ENCODE assay signal across 13 mouse cellular contexts in the genomic region with DNA sequence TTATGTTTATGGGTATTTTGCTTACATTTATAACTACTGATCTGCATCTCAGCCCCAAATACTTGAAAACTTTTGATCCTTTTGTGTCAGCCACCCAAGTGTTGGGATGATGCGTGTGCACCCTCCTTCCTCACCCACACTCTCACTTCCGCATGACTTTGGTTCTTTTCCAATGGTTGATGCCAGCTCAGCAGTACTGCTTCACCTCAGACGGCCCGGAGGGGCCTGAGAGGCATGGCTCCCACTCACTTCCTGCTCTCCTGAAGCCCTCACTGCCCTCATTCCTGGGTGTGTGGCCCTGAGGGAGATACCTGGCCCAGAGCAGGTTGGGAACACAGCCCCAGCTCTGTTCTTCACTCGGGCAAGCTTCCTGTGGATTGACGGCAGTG.
"Had no signal": no experiment of that assay in that cellular context is flagged by ENCODE, and none has a peak within 500 bp of the region (broad histone marks: within the 10 kb centered on the region; RNA-seq: fewer than 3 reads in every experiment).

No protein-coding gene starts in this region.

- H3K4me2 ChIP-seq: limb, embryonic 12.5 days; liver, embryonic 13.5 days; lung, embryonic 15.5 days; midbrain, embryonic 12.5 days; neural tube, embryonic 13.5 days had no signal

- H3K4me1 ChIP-seq: limb, embryonic 12.5 days; neural tube, embryonic 13.5 days had no signal

- DNase-seq: kidney, adult 8-10 months; kidney, postnatal 36 days; layer of hippocampus, postnatal 36 days; liver; liver, embryonic 13.5 days; liver, postnatal 0 days; right cerebral cortex, postnatal 14 days had no signal

- H3K9me3 ChIP-seq: limb, embryonic 12.5 days; liver, embryonic 13.5 days; lung, embryonic 15.5 days; midbrain, embryonic 12.5 days; neural tube, embryonic 13.5 days had no signal

- ATAC-seq: liver, postnatal 0 days; midbrain, embryonic 16.5 days had no signal

- H3K27me3 ChIP-seq: limb, embryonic 12.5 days; liver, embryonic 13.5 days; lung, embryonic 15.5 days; midbrain, embryonic 12.5 days; neural tube, embryonic 13.5 days had no signal

- H3K9ac ChIP-seq: limb, embryonic 12.5 days; liver, embryonic 13.5 days; liver, postnatal 0 days; lung, embryonic 15.5 days; midbrain, embryonic 12.5 days; neural tube, embryonic 13.5 days had no signal

- H3K4me3 ChIP-seq: limb, embryonic 12.5 days; liver, embryonic 13.5 days; lung, embryonic 15.5 days; midbrain, embryonic 12.5 days; neural tube, embryonic 13.5 days had no signal

- H3K27ac ChIP-seq: limb, embryonic 12.5 days; liver, embryonic 13.5 days; lung, embryonic 15.5 days; midbrain, embryonic 12.5 days; neural tube, embryonic 13.5 days; stomach, postnatal 0 days had no signal
